Mouse (Mus musculus) small intestine, adult 2 months (tissue): ENCODE results near the gene Txndc16. TPM values are rescaled to one million over a fixed set of nuclear protein-coding genes. Genes with fewer than 3 reads are reported as not detected.

Experiments
- H3K27ac ChIP-seq: fragments of 200-500 bp; 2 replicates; pipeline ENCODE4 v1.5.1; 2012; ENCODE audit warnings: low read depth, low read length, control low read depth, inconsistent platforms; ENCODE audit not compliant: insufficient read depth
- H3K27me3 ChIP-seq: fragments of 200-500 bp; 2 replicates; pipeline ENCODE4 v1.6.1; 2012; ENCODE audit warnings: mild to moderate bottlenecking, moderate library complexity, low read length, inconsistent platforms; ENCODE audit not compliant: control insufficient read depth, insufficient read depth
- H3K36me3 ChIP-seq: fragments of 200-500 bp; 2 replicates; pipeline ENCODE4 v1.6.1; 2012; ENCODE audit warnings: mild to moderate bottlenecking, low read length, control low read depth, inconsistent platforms; ENCODE audit not compliant: control insufficient read depth, insufficient read depth
- H3K4me1 ChIP-seq: fragments of 200-500 bp; 2 replicates; pipeline ENCODE4 v1.6.1; 2012; ENCODE audit warnings: low read length, inconsistent platforms, mixed read lengths; ENCODE audit not compliant: control insufficient read depth, insufficient read depth, insufficient read length
- H3K4me3 ChIP-seq: fragments of 200-500 bp; 2 replicates; pipeline ENCODE4 v1.5.1; 2012; ENCODE audit warnings: low read depth, mild to moderate bottlenecking, control low read depth, inconsistent platforms, low read length, moderate library complexity
- CTCF ChIP-seq: fragments of 200-500 bp; IDR thresholded peaks from 2 replicates; pipeline ENCODE4 v1.5.1; 2012; ENCODE audit warnings: low read depth, mild to moderate bottlenecking, control low read depth, inconsistent platforms, low read length, moderate library complexity, mixed read lengths; ENCODE audit not compliant: insufficient replicate concordance, insufficient read length; ENCODE audit errors: extremely low read depth
- POLR2A ChIP-seq: fragments of 200-500 bp; IDR thresholded peaks from 2 replicates; pipeline ENCODE4 v1.6.1; 2012; ENCODE audit warnings: low read depth, mild to moderate bottlenecking, control low read depth, inconsistent platforms, low read length, moderate library complexity
- WGBS: fragments of 180-500 bp; shearing (Covaris S2); methylation state at CpG from one replicate; pipeline ENCODE4 v1.1.7; 2018; 5-methylcytosine and 5-hydroxymethylcytosine counted together
- polyA plus RNA-seq: library from polyadenylated mRNA; depleted of rRNA; stranded (reverse); fragments of >200 nt; gene quantifications from 2 replicates; pipeline ENCODE4 v1.2.3, GENCODE M21; 2012; rRNA removed

Txndc16 gene
- polyA plus RNA-seq, 1 experiment: 1.4 TPM

- Histone ChIP-seq H3K27me3 (no peaks in the 10 kb centered on the region), H3K27ac (no peak overlapping the region), H3K36me3 (no peaks in the 10 kb centered on the region), H3K4me3 (no peak overlapping the region), H3K4me1 (no peaks in the 10 kb centered on the region)
- 64% methylated on average over 3 of the region's 3 CpGs for WGBS
- TF ChIP-seq POLR2A (no peak), CTCF (no peak)
Observed at GRCm38 (mm10) chr14:45092327-45092726, 127.8 kb downstream of the Txndc16 start.

- no peak overlapping the region for H3K4me3 ChIP-seq
- TF ChIP-seq CTCF: no peak
- TF ChIP-seq POLR2A: no peak
- H3K27me3 ChIP-seq: no peaks in the 10 kb centered on the region
- WGBS: 37% methylated on average over 4 of the region's 4 CpGs
- no peaks in the 10 kb centered on the region for H3K36me3 ChIP-seq
- H3K4me1 ChIP-seq: no peaks in the 10 kb centered on the region
- no peak overlapping the region for H3K27ac ChIP-seq
Observed at GRCm38 (mm10) chr14:45090011-45090410, 130.1 kb downstream of the Txndc16 start.

GRCm38 (mm10) chr14:45085651-45086425 lies 134.3 kb downstream of the Txndc16 start:
- Histone ChIP-seq H3K27me3 (no peaks in the 10 kb centered on the region), H3K4me1 (no peaks in the 10 kb centered on the region), H3K4me3 (no peak overlapping the region), H3K36me3 (no peaks in the 10 kb centered on the region), H3K27ac (no peak overlapping the region)
- TF ChIP-seq POLR2A (no peak), CTCF (no peak)
- 56% methylated on average over 5 of the region's 5 CpGs for whole genome bisulfite sequencing

- Histone ChIP-seq H3K4me1 (no peaks in the 10 kb centered on the region), H3K4me3 (no peak overlapping the region), H3K27me3 (no peaks in the 10 kb centered on the region), H3K27ac (no peak overlapping the region), H3K36me3 (no peaks in the 10 kb centered on the region)
- TF ChIP-seq CTCF: no peak
- TF ChIP-seq POLR2A: no peak
- WGBS: 83% methylated on average over 5 of the region's 5 CpGs
Observed at GRCm38 (mm10) chr14:45084656-45085280, 135.4 kb downstream of the Txndc16 start.

GRCm38 (mm10) chr14:45083540-45083939 lies 136.6 kb downstream of the Txndc16 start:
- Histone ChIP-seq H3K36me3 (no peaks in the 10 kb centered on the region), H3K4me1 (no peaks in the 10 kb centered on the region), H3K27me3 (no peaks in the 10 kb centered on the region), H3K27ac (no peak overlapping the region), H3K4me3 (no peak overlapping the region)
- 61% methylated on average over 4 of the region's 4 CpGs for WGBS
- TF ChIP-seq POLR2A (no peak), CTCF (no peak)

Other genes with a start within 250 kb of the Txndc16 start
- 1.7 and 2.8 TPM in 2 replicates for gene Ptger2, start 232.1 kb downstream of the Txndc16 start, polyA plus RNA-seq
- 2.1 and 2.4 TPM in 2 replicates for gene Gpr137c, start 611 bp downstream of the Txndc16 start, polyA plus RNA-seq
- 3.1 and 4.0 TPM in 2 replicates for gene Ero1l, start 98.4 kb upstream of the Txndc16 start, polyA plus RNA-seq
- gene Psmc6, start 109.5 kb upstream of the Txndc16 start, polyA plus RNA-seq: 3.3 and 4.8 TPM in 2 replicates
- 5.5 and 19.3 TPM in 2 replicates for gene Styx, start 130.8 kb upstream of the Txndc16 start, polyA plus RNA-seq
- 0.79 and 1.2 TPM in 2 replicates for gene Gnpnat1, start 184.6 kb upstream of the Txndc16 start, polyA plus RNA-seq